Mouse (Mus musculus): ENCODE results near the gene B9d1. TPM values are rescaled to one million over a fixed set of nuclear protein-coding genes. Genes with fewer than 3 reads are reported as not detected.

B9d1 gene
- total RNA-seq, 1 experiment, result 84.7 TPM

DNA sequence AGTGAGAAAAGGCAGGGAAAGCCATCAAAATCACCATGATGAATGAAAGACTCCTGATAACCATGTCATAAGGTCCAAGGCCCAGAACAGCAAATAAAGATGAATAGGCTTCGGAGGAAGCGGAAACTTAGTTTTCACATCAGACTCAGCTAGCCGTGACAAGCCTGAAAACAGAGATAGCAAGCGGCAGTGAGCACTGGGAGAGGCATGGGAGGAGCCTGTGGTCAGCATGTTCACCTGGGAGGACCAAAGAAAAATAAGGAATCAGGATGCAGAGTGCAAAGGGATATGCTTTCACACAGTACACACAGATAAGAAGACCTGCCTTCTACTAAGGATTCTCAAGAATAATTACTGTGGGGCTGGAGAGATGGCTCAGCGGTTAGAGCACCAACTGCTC lies 54.6 kb downstream of the B9d1 start:
- H3K27ac ChIP-seq (ENCODE audit: insufficient read depth, low read depth, low read length, poor library complexity, severe bottlenecking), result no peak overlapping the region
- no peaks in the 10 kb centered on the region for H3K9me3 ChIP-seq (ENCODE audit: control insufficient read depth, insufficient read depth, low read depth, low read length)
- peaks cover 0 to 8% of the 10 kb centered on the region in 2 experiments; a peak in 2 of 4 replicates for H3K4me1 ChIP-seq (ENCODE audit: control insufficient read depth in 2 of 2, insufficient read depth in 2 of 2, low read length in 2 of 2, poor library complexity in 1 of 2)
- peaks cover 3% of the 10 kb centered on the region; the same call in 1 of the 2 replicates for H3K36me3 ChIP-seq (ENCODE audit: control insufficient read depth, insufficient read depth, low read length, poor library complexity, severe bottlenecking)
- no peak overlapping the region for H3K4me3 ChIP-seq (ENCODE audit: insufficient read depth in 1 of 2, low read depth in 1 of 2, low read length in 2 of 2, poor library complexity in 1 of 2, severe bottlenecking in 1 of 2)
- in situ Hi-C loops (cut with MboI; ENCODE audit: low sequenced_read_pairs in 2 of 2, unreplicated experiment in 2 of 2), result no loop called here
- TF ChIP-seq CHD2 (IDR thresholded peaks at IDR 0.05; ENCODE audit: low read depth, low read length) (no peak), ZNF384 (IDR thresholded peaks at IDR 0.05; ENCODE audit: low read depth, low read length) (no peak), MAFK (IDR thresholded peaks at IDR 0.05; ENCODE audit: insufficient read depth, low read depth, low read length) (no peak), ZC3H11A (IDR thresholded peaks at IDR 0.05; ENCODE audit: borderline replicate concordance, low read depth, low read length) (no peak), HCFC1 (IDR thresholded peaks at IDR 0.05; ENCODE audit: borderline replicate concordance, insufficient read depth, low read length) (no peak)
- H3K9ac ChIP-seq (ENCODE audit: insufficient read depth, low read depth, low read length, poor library complexity, severe bottlenecking), result no peak overlapping the region
- no peak for DNase-seq (ENCODE audit: low read depth, low spot score)

- DNase-seq (ENCODE audit: low read depth, low spot score), result no peak
Observed at GRCm38 (mm10) chr11:61562421-61562820, 57.5 kb downstream of the B9d1 start.

More at GRCm38 (mm10) chr11:61562421-61562820, 57.5 kb downstream of the B9d1 start:
- TF ChIP-seq CHD2 (IDR thresholded peaks at IDR 0.05; ENCODE audit: low read depth, low read length) (no peak), ZNF384 (IDR thresholded peaks at IDR 0.05; ENCODE audit: low read depth, low read length) (no peak), MAFK (IDR thresholded peaks at IDR 0.05; ENCODE audit: insufficient read depth, low read depth, low read length) (no peak), ZC3H11A (IDR thresholded peaks at IDR 0.05; ENCODE audit: borderline replicate concordance, low read depth, low read length) (no peak), HCFC1 (IDR thresholded peaks at IDR 0.05; ENCODE audit: borderline replicate concordance, insufficient read depth, low read length) (no peak)
- H3K9ac ChIP-seq (ENCODE audit: insufficient read depth, low read depth, low read length, poor library complexity, severe bottlenecking), result no peak overlapping the region
- in situ Hi-C loops (cut with MboI; ENCODE audit: low sequenced_read_pairs in 2 of 2, unreplicated experiment in 2 of 2), result no loop called here
- H3K36me3 ChIP-seq (ENCODE audit: control insufficient read depth, insufficient read depth, low read length, poor library complexity, severe bottlenecking), result peaks cover 3% of the 10 kb centered on the region; the same call in 1 of the 2 replicates
- no peaks in the 10 kb centered on the region for H3K9me3 ChIP-seq (ENCODE audit: control insufficient read depth, insufficient read depth, low read depth, low read length)
- no peak overlapping the region for H3K27ac ChIP-seq (ENCODE audit: insufficient read depth, low read depth, low read length, poor library complexity, severe bottlenecking)
- peaks cover 0 to 5% of the 10 kb centered on the region in 2 experiments; a peak in 1 of 4 replicates for H3K4me1 ChIP-seq (ENCODE audit: control insufficient read depth in 2 of 2, insufficient read depth in 2 of 2, low read length in 2 of 2, poor library complexity in 1 of 2)
- H3K4me3 ChIP-seq (ENCODE audit: insufficient read depth in 1 of 2, low read depth in 1 of 2, low read length in 2 of 2, poor library complexity in 1 of 2, severe bottlenecking in 1 of 2), result no peak overlapping the region

Other genes with a start within 250 kb of the B9d1 start
- gene Aldh3a2, start 237.7 kb upstream of the B9d1 start, total RNA-seq (2012; rRNA removed), result 17.8 and 24.4 TPM in 2 replicates
- 4.1 and 5.9 TPM in 2 replicates for gene Slc47a2, start 162.3 kb upstream of the B9d1 start, total RNA-seq (2012; rRNA removed)
- 31.6 and 32.2 TPM in 2 replicates for gene Slc47a1, start 126.8 kb upstream of the B9d1 start, total RNA-seq (2012; rRNA removed)
- 0.58 and 1.2 TPM in 2 replicates for gene Rnf112, start 51.0 kb upstream of the B9d1 start, total RNA-seq (2012; rRNA removed)
- 2.5 and 2.9 TPM in 2 replicates for gene Mfap4, start 19.7 kb upstream of the B9d1 start, total RNA-seq (2012; rRNA removed)
- 24.8 and 25.3 TPM in 2 replicates for gene Mapk7, start 10.7 kb upstream of the B9d1 start, total RNA-seq (2012; rRNA removed)
- 29.0 and 33.1 TPM in 2 replicates for gene Epn2, start 74.5 kb downstream of the B9d1 start, total RNA-seq (2012; rRNA removed)
- 0.16 and 1.5 TPM in 2 replicates for gene Grap, start 148.1 kb downstream of the B9d1 start, total RNA-seq (2012; rRNA removed)
- gene Fam83g, start 178.9 kb downstream of the B9d1 start, total RNA-seq (2012; rRNA removed), result 6.2 and 9.4 TPM in 2 replicates
- 0.32 and 0.45 TPM in 2 replicates for gene Slc5a10, start 215.7 kb downstream of the B9d1 start, total RNA-seq (2012; rRNA removed)

Measured in ES-E14 (cell line).